In genomic region chr11:63167826-63168225, GRCm38 (mm10) we compare ENCODE assay signal across 24 mouse cellular contexts. TPM values are rescaled to one million over a fixed set of nuclear protein-coding genes. Genes with fewer than 3 reads are reported as not detected.
A peak's percentile ranks its signal among the peaks of the same experiment; 100 is the strongest.
DNase-seq lines count a peak whose midpoint lies in the region; ATAC-seq and TF ChIP-seq lines count a peak whose summit lies in the region.
"Had no signal": no experiment of that assay in that cellular context is flagged by ENCODE, and none has a peak within 500 bp of the region (broad histone marks: within the 10 kb centered on the region; RNA-seq: fewer than 3 reads in every experiment).

No protein-coding gene starts in this region.

- no peak overlapping the region for H3K4me2 ChIP-seq in heart, embryonic 11.5 days
- H3K4me2 ChIP-seq in lung, postnatal 0 days (replicated peaks; ENCODE audit: low read depth, low read length), result no peak overlapping the region
- H3K4me2 ChIP-seq in hindbrain, embryonic 11.5 days (replicated peaks; ENCODE audit: low read depth, low read length), result no peak overlapping the region
- H3K4me2 ChIP-seq: embryonic facial prominence, embryonic 12.5 days; embryonic facial prominence, embryonic 15.5 days; hindbrain, embryonic 12.5 days; hindbrain, embryonic 15.5 days had no signal

- peaks cover 11% of the 10 kb centered on the region; the same call in 1 of the 2 replicates for H3K4me1 ChIP-seq in heart, embryonic 10.5 days
- H3K4me1 ChIP-seq in heart, embryonic 11.5 days (ENCODE audit: control insufficient read depth, insufficient read depth, low read length), result 0 out of 2 replicates have a peak, but pooled peaks cover 2% of the 10 kb centered on the region
- no peaks in the 10 kb centered on the region; the same call in 1 of the 2 replicates for H3K4me1 ChIP-seq in lung, postnatal 0 days (ENCODE audit: insufficient read depth, low read depth, low read length)
- H3K4me1 ChIP-seq in hindbrain, embryonic 11.5 days (replicated peaks; ENCODE audit: control insufficient read depth, insufficient read depth, low read length), result no peaks in the 10 kb centered on the region
- H3K4me1 ChIP-seq: hindbrain, embryonic 12.5 days; hindbrain, embryonic 15.5 days had no signal

- no peak overlapping the region for H3K27ac ChIP-seq in heart, embryonic 10.5 days
- H3K27ac ChIP-seq in heart, embryonic 11.5 days (ENCODE audit: low read depth, low read length), result no peak overlapping the region
- H3K27ac ChIP-seq in lung, postnatal 0 days (ENCODE audit: low read length), result peak overlapping the region; percentile 20; the same call in 1 of the 2 replicates
- H3K27ac ChIP-seq in hindbrain, embryonic 11.5 days (ENCODE audit: low read depth, low read length), result no peak overlapping the region
- H3K27ac ChIP-seq: embryonic facial prominence, embryonic 12.5 days; embryonic facial prominence, embryonic 15.5 days; hindbrain, embryonic 12.5 days; hindbrain, embryonic 15.5 days; intestine, embryonic 15.5 days had no signal

- no peak for TF ChIP-seq CTCF in lung, postnatal 0 days (IDR thresholded peaks at IDR 0.05)

- no peak overlapping the region for H3K4me3 ChIP-seq in heart, embryonic 10.5 days
- H3K4me3 ChIP-seq in heart, embryonic 11.5 days (ENCODE audit: low read depth, low read length), result no peak overlapping the region
- H3K4me3 ChIP-seq in lung, postnatal 0 days (ENCODE audit: low read depth, low read length), result no peak overlapping the region
- no peak overlapping the region for H3K4me3 ChIP-seq in hindbrain, embryonic 11.5 days (ENCODE audit: low read depth, low read length)
- H3K4me3 ChIP-seq: embryonic facial prominence, embryonic 12.5 days; embryonic facial prominence, embryonic 15.5 days; gastrocnemius, adult 2 months; hindbrain, embryonic 12.5 days; hindbrain, embryonic 15.5 days; intestine, embryonic 15.5 days had no signal

- H3K9ac ChIP-seq in heart, embryonic 11.5 days (ENCODE audit: low read depth, low read length), result no peak overlapping the region
- no peak overlapping the region for H3K9ac ChIP-seq in lung, postnatal 0 days (replicated peaks; ENCODE audit: low read depth)
- H3K9ac ChIP-seq in hindbrain, embryonic 11.5 days (ENCODE audit: low read depth, low read length), result no peak overlapping the region
- H3K9ac ChIP-seq: embryonic facial prominence, embryonic 12.5 days; embryonic facial prominence, embryonic 15.5 days; forebrain, postnatal 0 days; hindbrain, embryonic 12.5 days; hindbrain, embryonic 15.5 days; intestine, embryonic 15.5 days had no signal

- no peak for ATAC-seq in heart, embryonic 11.5 days (replicated peaks; ENCODE audit: insufficient number of reproducible peaks, low FRiP score, low TSS enrichment)
- no peak for ATAC-seq in lung, postnatal 0 days
- no peak for ATAC-seq in hindbrain, embryonic 11.5 days (ENCODE audit: low FRiP score)
- ATAC-seq: activated CD4-positive, CD25-positive, alpha-beta regulatory T cell, adult 4 months; forebrain, embryonic 14.5 days; forebrain, postnatal 0 days had no signal

- no peaks in the 10 kb centered on the region for H3K36me3 ChIP-seq in heart, embryonic 10.5 days
- no peaks in the 10 kb centered on the region for H3K36me3 ChIP-seq in heart, embryonic 11.5 days (ENCODE audit: control insufficient read depth, insufficient read depth, low read length)
- no peaks in the 10 kb centered on the region for H3K36me3 ChIP-seq in lung, postnatal 0 days (ENCODE audit: insufficient read depth, low read length)
- H3K36me3 ChIP-seq in hindbrain, embryonic 11.5 days (ENCODE audit: control insufficient read depth, insufficient read depth, low read length), result no peaks in the 10 kb centered on the region
- H3K36me3 ChIP-seq: embryonic facial prominence, embryonic 12.5 days; embryonic facial prominence, embryonic 15.5 days; hindbrain, embryonic 12.5 days; hindbrain, embryonic 15.5 days; intestine, embryonic 15.5 days had no signal

- TF ChIP-seq EP300 in lung, postnatal 0 days (IDR thresholded peaks at IDR 0.05), result no peak

- peak; percentile 20 for DNase-seq in heart, embryonic 10.5 days (ENCODE audit: low spot score)
- peak; percentile 62 for DNase-seq in lung, postnatal 0 days (ENCODE audit: low spot score)
- no peak for DNase-seq in lung, postnatal 14 days
- peak; percentile 75 for DNase-seq in gonadal fat pad, adult 2 months (ENCODE audit: low read depth)
- DNase-seq in urinary bladder, adult 18-20 months (ENCODE audit: low spot score in 2 of 2), result no peak
- no peak for DNase-seq in hindbrain, embryonic 11.5 days (ENCODE audit: low spot score)
- DNase-seq: adrenal gland, postnatal 10 days; cerebellum, adult 11 months; cerebellum, adult 2 months; cerebellum, adult 9-11 months; cerebellum, postnatal 25 days; forebrain, postnatal 0 days; gastrocnemius, adult 2 months; gastrocnemius, postnatal 14 days; heart, adult 18-20 months; heart, postnatal 36 days had no signal

- 78% methylated on average over 4 of the region's 4 CpGs for WGBS in heart, embryonic 10.5 days
- WGBS in heart, embryonic 11.5 days (ENCODE audit: insufficient replicate concordance), result 74% methylated on average over 4 of the region's 4 CpGs
- 54% methylated on average over 4 of the region's 4 CpGs for WGBS in lung, postnatal 0 days
- WGBS in hindbrain, embryonic 11.5 days, result 82% methylated on average over 4 of the region's 4 CpGs

- no peaks in the 10 kb centered on the region for H3K27me3 ChIP-seq in heart, embryonic 10.5 days (ENCODE audit: insufficient read depth, poor library complexity, severe bottlenecking)
- H3K27me3 ChIP-seq in heart, embryonic 11.5 days (ENCODE audit: control insufficient read depth, insufficient read depth, low read length), result no peaks in the 10 kb centered on the region
- no peaks in the 10 kb centered on the region for H3K27me3 ChIP-seq in lung, postnatal 0 days (replicated peaks; ENCODE audit: insufficient read depth, low read length)
- H3K27me3 ChIP-seq in hindbrain, embryonic 11.5 days (ENCODE audit: control insufficient read depth, insufficient read depth, low read length), result no peaks in the 10 kb centered on the region
- H3K27me3 ChIP-seq: embryonic facial prominence, embryonic 12.5 days; embryonic facial prominence, embryonic 15.5 days; hindbrain, embryonic 12.5 days; hindbrain, embryonic 15.5 days; intestine, embryonic 15.5 days had no signal

- no peaks in the 10 kb centered on the region for H3K9me3 ChIP-seq in heart, embryonic 10.5 days
- no peaks in the 10 kb centered on the region for H3K9me3 ChIP-seq in heart, embryonic 11.5 days (replicated peaks; ENCODE audit: control insufficient read depth, low read length)
- H3K9me3 ChIP-seq in lung, postnatal 0 days (ENCODE audit: low read length), result no peaks in the 10 kb centered on the region
- H3K9me3 ChIP-seq in hindbrain, embryonic 11.5 days (ENCODE audit: control insufficient read depth, low read length), result no peaks in the 10 kb centered on the region
- H3K9me3 ChIP-seq: embryonic facial prominence, embryonic 12.5 days; embryonic facial prominence, embryonic 15.5 days; hindbrain, embryonic 12.5 days; hindbrain, embryonic 15.5 days; intestine, embryonic 15.5 days had no signal

RNA-seq across cellular contexts. Expression of gene Pmp22, which starts 39.0 kb away (rescaled TPM):
- 98.2 and 147 TPM in 2 replicates for polyA plus RNA-seq in heart, embryonic 10.5 days (2016; fragmentation: Nextera tagmentation; extraction: Ambion mirVana)
- polyA plus RNA-seq in heart, embryonic 11.5 days (2014; fragmentation: Nextera tagmentation; extraction: Ambion mirVana), result 77.9 and 89.4 TPM in 2 replicates
- polyA plus RNA-seq in lung, postnatal 0 days (2015; fragmentation: Nextera tagmentation; extraction: Ambion mirVana), result 523 and 539 TPM in 2 replicates
- 108 and 117 TPM in 2 replicates for polyA plus RNA-seq in gonadal fat pad, adult 2 months (2012; rRNA removed)
- 58.0 and 64.2 TPM in 2 replicates for polyA plus RNA-seq in hindbrain, embryonic 11.5 days (2014; fragmentation: Nextera tagmentation; extraction: Ambion mirVana)
- polyA plus RNA-seq: activated CD4-positive, CD25-positive, alpha-beta regulatory T cell, adult 4 months had no signal

Comparison
In these comparisons a context has a peak if more than half of its experiments do, and no peak if none do; other contexts are left out.
1. DNase-seq: peak in heart, embryonic 10.5 days (single experiment), lung, postnatal 0 days (single experiment) and gonadal fat pad, adult 2 months (single experiment); none in lung, postnatal 14 days (single experiment), urinary bladder, adult 18-20 months (0 of 2) and hindbrain, embryonic 11.5 days (single experiment).